Mouse (Mus musculus) stomach, postnatal 0 days (tissue): Measurements from ENCODE around the gene Myo6.

ENCODE experiments used
- CTCF ChIP-seq: IDR thresholded peaks from 2 replicates; pipeline ENCODE4 v1.5.1; 2016; ENCODE audit warnings: antibody characterized with exemption, low read depth, mild to moderate bottlenecking, moderate library complexity
- EP300 ChIP-seq: optimal IDR thresholded peaks from 2 replicates; pipeline ENCODE3; 2016; ENCODE audit warnings: antibody characterized with exemption

- no peak for TF ChIP-seq CTCF
- no peak for TF ChIP-seq EP300
These were observed 26.4 kb downstream of the Myo6 start for GRCm38 (mm10) chr9:80191240-80191639.
